Mouse (Mus musculus): ENCODE measurements around the gene Eif3l. TPM values are rescaled to one million over a fixed set of nuclear protein-coding genes. Genes with fewer than 3 reads are reported as not detected.
A peak's percentile ranks its signal among the peaks of the same experiment; 100 is the strongest.

The Eif3l gene
- polyA plus RNA-seq, 2 experiments: 104 to 130 TPM

GRCm38 (mm10) chr15:79042721-79043491 is 32.1 kb upstream of the Eif3l start:
- Histone ChIP-seq H3K36me3 (replicated peaks; ENCODE audit: control insufficient read depth, insufficient read depth, low read depth) (no peaks in the 10 kb centered on the region), H3K9ac (replicated peaks) (no peak overlapping the region), H3K4me3 (ENCODE audit: insufficient read depth in 1 of 2, low read depth in 2 of 2, low read length in 2 of 2) (peak overlapping the region; percentile 33 to 50), H3K4me2 (ENCODE audit: low read depth) (peak overlapping the region; percentile 72), H3K27ac (no peak overlapping the region), H3K27me3 (ENCODE audit: control insufficient read depth, insufficient read depth, low read length) (peaks cover 28% of the 10 kb centered on the region), H3K4me1 (replicated peaks; ENCODE audit: control insufficient read depth in 2 of 2, insufficient read depth in 2 of 2, low read length in 1 of 2) (peaks cover 6 to 15% of the 10 kb centered on the region in 2 experiments; a peak in 3 of 4 replicates), H3K9me3 (ENCODE audit: control insufficient read depth, low read length) (no peaks in the 10 kb centered on the region)
- DNase-seq (ENCODE audit: low read depth in 3 of 3, low spot score in 3 of 3) (no peak), ATAC-seq (ENCODE audit: insufficient read depth) (no peak)
- 1% methylated on average over 105 of the region's 105 CpGs for WGBS (ENCODE audit: insufficient replicate concordance)
- TF ChIP-seq CTCF (IDR thresholded peaks at IDR 0.05; ENCODE audit: low read depth) (no peak), EP300 (IDR thresholded peaks at IDR 0.05; ENCODE audit: low read depth) (no peak)

- TF ChIP-seq CTCF (IDR thresholded peaks at IDR 0.05; ENCODE audit: low read depth) (no peak), EP300 (IDR thresholded peaks at IDR 0.05; ENCODE audit: low read depth) (no peak)
- Histone ChIP-seq H3K4me2 (ENCODE audit: low read depth) (no peak overlapping the region), H3K9me3 (ENCODE audit: control insufficient read depth, low read length) (no peaks in the 10 kb centered on the region), H3K27ac (no peak overlapping the region), H3K27me3 (ENCODE audit: control insufficient read depth, insufficient read depth, low read length) (peaks cover 28% of the 10 kb centered on the region), H3K4me1 (replicated peaks; ENCODE audit: control insufficient read depth in 2 of 2, insufficient read depth in 2 of 2, low read length in 1 of 2) (peaks cover 0 to 7% of the 10 kb centered on the region in 2 experiments; a peak in 2 of 4 replicates), H3K9ac (replicated peaks) (no peak overlapping the region), H3K36me3 (replicated peaks; ENCODE audit: control insufficient read depth, insufficient read depth, low read depth) (no peaks in the 10 kb centered on the region), H3K4me3 (ENCODE audit: insufficient read depth in 1 of 2, low read depth in 2 of 2, low read length in 2 of 2) (no peak overlapping the region)
- no peak for ATAC-seq (ENCODE audit: insufficient read depth)
- DNase-seq (ENCODE audit: low read depth in 3 of 3, low spot score in 3 of 3): no peak
- WGBS (ENCODE audit: insufficient replicate concordance): 39% methylated on average over 4 of the region's 4 CpGs
Observed at GRCm38 (mm10) chr15:79044837-79045236, 30.1 kb upstream of the Eif3l start.

GRCm38 (mm10) chr15:79048186-79048585 is 26.8 kb upstream of the Eif3l start:
- TF ChIP-seq CTCF (IDR thresholded peaks at IDR 0.05; ENCODE audit: low read depth) (no peak), EP300 (IDR thresholded peaks at IDR 0.05; ENCODE audit: low read depth) (no peak)

GRCm38 (mm10) chr15:79050160-79050845 is 24.7 kb upstream of the Eif3l start:
- TF ChIP-seq CTCF (IDR thresholded peaks at IDR 0.05; ENCODE audit: low read depth): no peak
- no peak for TF ChIP-seq EP300 (IDR thresholded peaks at IDR 0.05; ENCODE audit: low read depth)
- Histone ChIP-seq H3K4me2 (ENCODE audit: low read depth) (no peak overlapping the region), H3K9me3 (ENCODE audit: control insufficient read depth, low read length) (no peaks in the 10 kb centered on the region), H3K36me3 (replicated peaks; ENCODE audit: control insufficient read depth, insufficient read depth, low read depth) (peaks cover 25% of the 10 kb centered on the region), H3K27me3 (ENCODE audit: control insufficient read depth, insufficient read depth, low read length) (no peaks in the 10 kb centered on the region), H3K27ac (no peak overlapping the region), H3K4me3 (ENCODE audit: insufficient read depth in 1 of 2, low read depth in 2 of 2, low read length in 2 of 2) (no peak overlapping the region), H3K4me1 (replicated peaks; ENCODE audit: control insufficient read depth in 2 of 2, insufficient read depth in 2 of 2, low read length in 1 of 2) (peaks cover 0 to 9% of the 10 kb centered on the region in 2 experiments; a peak in 2 of 4 replicates), H3K9ac (replicated peaks) (no peak overlapping the region)
- no peak for ATAC-seq (ENCODE audit: insufficient read depth)
- no peak for DNase-seq (ENCODE audit: low read depth in 3 of 3, low spot score in 3 of 3)
- WGBS (ENCODE audit: insufficient replicate concordance): 63% methylated on average over 9 of the region's 9 CpGs

More at GRCm38 (mm10) chr15:79048186-79048585, 26.8 kb upstream of the Eif3l start:
- 57% methylated on average over 4 of the region's 4 CpGs for WGBS (ENCODE audit: insufficient replicate concordance)
- Histone ChIP-seq H3K36me3 (replicated peaks; ENCODE audit: control insufficient read depth, insufficient read depth, low read depth) (peaks cover 4% of the 10 kb centered on the region), H3K4me2 (ENCODE audit: low read depth) (no peak overlapping the region), H3K27ac (no peak overlapping the region), H3K4me3 (ENCODE audit: insufficient read depth in 1 of 2, low read depth in 2 of 2, low read length in 2 of 2) (no peak overlapping the region), H3K27me3 (ENCODE audit: control insufficient read depth, insufficient read depth, low read length) (peaks cover 7% of the 10 kb centered on the region), H3K4me1 (replicated peaks; ENCODE audit: control insufficient read depth in 2 of 2, insufficient read depth in 2 of 2, low read length in 1 of 2) (peaks cover 0 to 9% of the 10 kb centered on the region in 2 experiments; a peak in 2 of 4 replicates), H3K9ac (replicated peaks) (no peak overlapping the region), H3K9me3 (ENCODE audit: control insufficient read depth, low read length) (no peaks in the 10 kb centered on the region)
- ATAC-seq (ENCODE audit: insufficient read depth): no peak
- DNase-seq (ENCODE audit: low read depth in 3 of 3, low spot score in 3 of 3): no peak

GRCm38 (mm10) chr15:79050964-79051363 is 24.0 kb upstream of the Eif3l start:
- Histone ChIP-seq H3K9ac (replicated peaks) (no peak overlapping the region), H3K27me3 (ENCODE audit: control insufficient read depth, insufficient read depth, low read length) (no peaks in the 10 kb centered on the region), H3K4me2 (ENCODE audit: low read depth) (no peak overlapping the region; the same call in 1 of the 2 replicates), H3K36me3 (replicated peaks; ENCODE audit: control insufficient read depth, insufficient read depth, low read depth) (peaks cover 32% of the 10 kb centered on the region), H3K9me3 (ENCODE audit: control insufficient read depth, low read length) (no peaks in the 10 kb centered on the region), H3K27ac (no peak overlapping the region), H3K4me1 (replicated peaks; ENCODE audit: control insufficient read depth in 2 of 2, insufficient read depth in 2 of 2, low read length in 1 of 2) (peaks cover 0 to 9% of the 10 kb centered on the region in 2 experiments; a peak in 2 of 4 replicates), H3K4me3 (ENCODE audit: insufficient read depth in 1 of 2, low read depth in 2 of 2, low read length in 2 of 2) (no peak overlapping the region)
- DNase-seq (ENCODE audit: low read depth in 3 of 3, low spot score in 3 of 3) (no peak), ATAC-seq (ENCODE audit: insufficient read depth) (no peak)
- 66% methylated on average over 2 of the region's 2 CpGs for WGBS (ENCODE audit: insufficient replicate concordance)
- TF ChIP-seq CTCF (IDR thresholded peaks at IDR 0.05; ENCODE audit: low read depth) (no peak), EP300 (IDR thresholded peaks at IDR 0.05; ENCODE audit: low read depth) (no peak)

Measured in liver, embryonic 14.5 days (tissue).